Mouse (Mus musculus) adipocyte (in vitro differentiated cells): Measurements from ENCODE around the gene Gfap.

Source experiments
- DNase-seq: peaks from one replicate; pipeline ENCODE4 v3.0.0-alpha.2; 2016; ENCODE audit warnings: low spot score

The Gfap gene

DNA sequence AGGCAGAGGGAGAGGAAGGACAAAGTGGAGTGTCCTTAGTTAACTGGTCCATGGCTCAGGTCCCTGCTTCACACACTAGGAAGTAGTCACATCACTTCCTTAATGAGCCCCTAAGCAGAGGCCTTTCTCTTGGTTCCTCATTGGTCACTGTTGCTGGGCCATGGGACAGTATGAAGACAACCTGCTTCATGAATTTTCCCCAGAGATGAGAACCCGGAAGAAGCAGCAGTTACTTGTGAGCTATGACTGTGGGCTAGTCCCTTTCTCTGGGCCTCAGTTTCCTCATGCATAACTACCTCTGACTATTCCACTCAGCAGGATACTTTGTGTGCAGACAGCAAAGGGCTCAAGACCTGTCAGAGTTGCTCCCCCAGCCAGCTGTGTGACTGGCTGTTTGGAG is 63.3 kb downstream of the Gfap start:
- no peak for DNase-seq
